Mouse (Mus musculus) embryonic stem cell, embryonic (primary cell): Measurements from ENCODE around the gene Ppp1r1a.

ENCODE experiments used
- CTCF ChIA-PET, 4 experiments: fragments of 300-600 bp in 2 of 4; fragments of 350-600 bp in 2 of 4; sonication (Branson Sonifier 250); formaldehyde crosslinking; loops; one replicate each; lab custom pipeline; 2022; ENCODE audit warnings: inconsistent platforms in 2 of 4; lab: Charles Lee
- POLR2A ChIA-PET, 4 experiments: fragments of 300-600 bp in 2 of 4; fragments of 350-600 bp in 2 of 4; sonication (Branson Sonifier 250); formaldehyde crosslinking; loops; one replicate each; lab custom pipeline; 2022; ENCODE audit warnings: antibody characterized with exemption in 4 of 4, inconsistent platforms in 1 of 4; lab: Charles Lee

Ppp1r1a gene

DNA sequence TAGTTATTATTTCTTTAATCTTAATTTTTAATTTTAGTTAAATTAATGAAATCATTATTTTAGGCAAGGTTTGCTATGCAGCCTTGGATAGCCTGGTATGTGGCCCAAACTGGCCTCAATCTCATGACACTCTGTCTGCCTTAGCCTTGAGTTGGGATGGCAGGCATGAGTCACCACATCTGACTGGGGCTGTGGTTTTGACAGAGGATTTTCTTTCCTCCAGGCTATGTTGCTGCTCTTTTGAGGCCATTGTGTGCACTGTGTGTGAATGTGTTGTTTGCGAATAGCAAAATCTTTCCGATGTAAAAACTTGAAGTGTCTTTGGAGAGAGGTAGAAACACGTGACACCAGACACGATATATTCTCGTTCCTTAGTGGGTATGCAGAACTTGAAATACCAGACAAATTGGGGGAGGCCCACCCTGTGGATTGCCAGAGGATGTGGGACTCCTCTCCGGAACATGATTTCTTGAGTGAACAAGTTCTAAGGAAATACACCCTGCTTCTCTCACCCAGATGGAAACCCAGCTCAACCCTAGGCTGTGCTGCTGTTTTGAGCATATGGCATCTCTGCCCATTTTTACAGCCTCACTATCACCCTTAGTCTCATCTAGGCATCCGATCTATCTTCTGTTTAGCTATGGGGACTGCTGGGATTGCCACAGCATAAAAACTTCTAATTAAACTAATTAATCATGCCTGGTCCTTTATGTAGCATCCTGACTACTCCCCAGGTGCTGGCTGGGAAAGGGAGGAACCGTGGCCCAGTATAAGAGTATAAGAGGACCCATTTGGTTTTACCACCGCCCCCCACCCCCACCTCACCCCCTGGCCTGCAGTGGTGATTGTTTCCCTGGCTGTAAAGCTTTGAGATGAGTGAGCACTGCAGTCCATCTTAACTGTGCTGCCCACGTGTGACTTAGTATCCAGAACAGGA is 41.3 kb downstream of the Ppp1r1a start:
- POLR2A ChIA-PET = interaction anchor here in 1 of 4 experiments (0.6 kb wide), 1 partner anchor 22 kb away, joined by 4 read pairs; no protein-coding TSS in a partner anchor
- CTCF ChIA-PET = interaction anchor here in 3 of 4 experiments (0.6 to 1.1 kb wide), 3 partner anchors 17 to 55 kb away, joined by 3 read pairs; no protein-coding TSS in a partner anchor

DNA sequence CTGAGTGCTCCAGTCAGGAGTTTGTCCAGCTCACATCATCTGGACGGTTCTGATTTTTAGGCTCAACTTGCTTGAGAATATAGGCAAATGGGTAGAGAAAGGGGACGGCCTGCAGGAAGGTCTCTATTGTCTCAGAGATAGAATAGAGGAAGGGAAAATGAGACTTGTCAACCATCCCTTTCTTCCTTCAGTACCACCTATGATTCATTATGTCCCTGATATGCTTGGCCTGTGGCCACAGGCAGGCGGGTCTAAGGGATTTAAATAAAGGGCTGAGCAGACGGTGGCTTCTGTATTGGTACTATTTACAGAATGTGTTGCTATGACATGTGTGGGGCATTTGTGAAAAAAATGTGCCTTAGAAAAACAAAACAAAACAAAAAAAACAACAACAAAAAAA is 49.5 kb downstream of the Ppp1r1a start:
- ChIA-PET POLR2A (no interaction called here), CTCF (no interaction called here)

DNA sequence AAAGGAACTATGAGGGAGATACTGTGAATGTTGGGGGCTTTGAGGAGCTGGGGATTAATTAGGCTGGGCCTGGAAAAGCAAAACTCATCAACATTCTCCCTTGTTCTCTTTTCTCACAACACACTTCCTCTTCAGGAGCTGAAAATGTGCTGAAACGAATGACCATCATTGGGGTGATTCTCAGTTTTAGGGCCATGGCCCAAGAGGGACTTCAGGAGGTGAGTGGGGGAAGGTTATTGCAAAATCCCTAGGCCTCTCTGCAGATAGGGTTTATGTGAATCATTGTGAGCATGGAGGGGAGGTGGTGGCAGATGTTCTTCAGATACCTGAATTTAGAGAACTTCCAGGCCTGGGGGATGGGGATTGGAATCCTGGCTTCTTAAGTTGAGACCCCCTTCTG is 51.1 kb downstream of the Ppp1r1a start:
- ChIA-PET CTCF (interaction anchor here in 2 of 4 experiments (0.6 to 1.8 kb wide), 3 partner anchors 51 to 66 kb away, joined by 3 to 4 read pairs (median 4); partner anchors contain the start of gene Ppp1r1a (in 1 of the 2)), POLR2A (interaction anchor here in 2 of 4 experiments (0.5 to 0.6 kb wide), 2 partner anchors 41 to 77 kb away, joined by 3 read pairs; no protein-coding TSS in a partner anchor)

DNA sequence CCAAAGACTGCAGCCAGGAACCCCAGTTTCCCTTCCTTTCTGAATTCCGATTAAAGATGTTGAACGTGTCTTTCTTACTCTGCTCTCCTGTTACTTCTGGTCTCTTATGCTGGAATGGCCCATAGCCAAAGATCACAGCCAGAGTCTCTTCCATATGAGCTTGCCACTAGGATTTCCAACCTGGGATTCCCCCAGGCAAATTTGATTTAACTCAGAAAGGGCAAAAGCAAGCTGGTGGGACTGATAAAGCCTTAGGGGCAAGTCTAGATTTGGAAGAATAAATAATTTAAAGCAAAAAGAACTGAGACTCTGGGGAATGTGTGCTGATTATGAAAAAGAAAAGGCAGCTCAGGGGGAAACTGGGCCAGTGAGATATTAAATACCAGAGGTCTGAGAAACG is 52.7 kb downstream of the Ppp1r1a start:
- ChIA-PET POLR2A (interaction anchor here in 1 of 4 experiments (1.1 kb wide), 1 partner anchor 29 kb away, joined by 6 read pairs; no protein-coding TSS in a partner anchor), CTCF (interaction anchor here in 2 of 4 experiments (0.6 to 1.8 kb wide), 3 partner anchors 45 to 138 kb away, joined by 3 to 4 read pairs (median 4); no protein-coding TSS in a partner anchor)

DNA sequence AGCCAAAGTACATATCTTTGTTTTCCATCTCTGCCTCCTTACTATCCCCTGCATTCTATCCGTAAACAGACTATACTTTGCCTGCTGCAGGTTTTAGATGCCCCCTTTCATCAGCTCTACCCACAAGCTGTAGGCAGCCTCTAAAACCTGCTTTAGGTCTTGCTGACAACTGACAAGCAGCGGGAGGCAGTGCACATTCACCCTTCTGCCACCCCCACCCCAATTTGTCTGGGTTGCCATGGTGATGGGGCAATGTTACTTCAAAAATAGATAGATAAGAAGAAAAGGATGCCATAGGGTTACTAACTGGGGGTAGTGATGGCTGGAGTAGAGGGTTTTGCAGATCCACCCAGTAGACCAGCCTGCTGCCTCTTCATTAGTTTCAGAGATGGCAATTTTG is 53.3 kb downstream of the Ppp1r1a start:
- ChIA-PET POLR2A (no interaction called here), CTCF (interaction anchor here in 1 of 4 experiments (0.6 kb wide), 2 partner anchors 46 kb away, joined by 3 read pairs; no protein-coding TSS in a partner anchor)

DNA sequence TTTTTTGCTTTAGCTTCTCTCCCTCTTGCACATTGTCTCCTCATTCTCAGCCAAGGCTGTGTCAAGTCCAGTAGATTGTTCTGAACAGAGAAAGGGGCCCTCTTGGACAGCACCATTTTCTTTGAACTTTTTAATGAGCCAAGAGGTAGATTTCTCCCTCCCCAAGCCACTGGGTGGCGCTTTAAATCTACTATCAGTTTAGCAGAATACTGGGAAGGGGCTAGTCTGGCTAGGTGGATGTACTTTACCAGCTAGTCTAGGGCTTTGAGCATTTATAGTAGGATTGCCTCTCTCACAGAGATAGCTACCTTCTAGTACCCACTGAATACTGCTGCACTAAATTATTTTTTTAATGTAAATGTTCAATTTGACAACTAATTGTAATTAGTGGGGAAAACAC is 55.3 kb downstream of the Ppp1r1a start:
- POLR2A ChIA-PET = interaction anchor here in 1 of 4 experiments (1.5 kb wide), 1 partner anchor 9 kb away, joined by 3 read pairs; no protein-coding TSS in a partner anchor

More for the DNA sequence above, 55.3 kb downstream of the Ppp1r1a start:
- CTCF ChIA-PET = interaction anchor here (0.6 to 2.4 kb wide), 15 partner anchors 28 to 200 kb away, joined by 3 to 11 read pairs (median 4); partner anchors contain the start of genes Ppp1r1a (in 1 of the 4) and Zfp385a (in 1 of the 4)
